Mouse (Mus musculus): ENCODE results near the gene Vipr1. TPM values are rescaled to one million over a fixed set of nuclear protein-coding genes. Genes with fewer than 3 reads are reported as not detected.

The Vipr1 gene
- total and polyA plus RNA-seq, 3 experiments = 0.08 to 0.11 TPM; not detected in 1

- in situ Hi-C loops (cut with MboI; ENCODE audit: low pct_ligation_motif_present, low pct_unique_long_range_greater_than_20kb, low sequenced_read_pairs) (no loop called here), dilution Hi-C loops (cut with MboI; ENCODE audit: extremely low pct_ligation_motif_present, extremely low pct_unique_long_range_greater_than_20kb, low sequenced_read_pairs) (no loop called here)
- no peak for DNase-seq (ENCODE audit: extremely low read depth)
- H3K4me1 ChIP-seq (ENCODE audit: control insufficient read depth in 1 of 2, insufficient read depth in 2 of 2) = no peaks in the 10 kb centered on the region
- H3K79me2 ChIP-seq (replicated peaks; ENCODE audit: control insufficient read depth, extremely low read depth, insufficient read depth, poor library complexity, severe bottlenecking) = no peaks in the 10 kb centered on the region
- TF ChIP-seq NELFE (IDR thresholded peaks at IDR 0.05; ENCODE audit: low read depth, low read length) = no peak
- no peak for TF ChIP-seq TBP (conservative IDR thresholded peaks at IDR 0.05; ENCODE audit: low read depth, low read length)
- no peak for TF ChIP-seq JUND (conservative IDR thresholded peaks at IDR 0.05; ENCODE audit: low read depth, low read length)
- TF ChIP-seq TCF12 (IDR thresholded peaks at IDR 0.05; ENCODE audit: low read depth, low read length) = no peak
- no peak for TF ChIP-seq CHD1 (IDR thresholded peaks at IDR 0.05; ENCODE audit: low read depth, low read length)
- no peak for TF ChIP-seq BHLHE40 (IDR thresholded peaks at IDR 0.05; ENCODE audit: low read depth, low read length)
- no peak for TF ChIP-seq NRF1 (IDR thresholded peaks at IDR 0.05; ENCODE audit: low read depth, low read length)
- no peak for TF ChIP-seq USF2 (conservative IDR thresholded peaks at IDR 0.05; ENCODE audit: low read depth, low read length)
- TF ChIP-seq MXI1 (IDR thresholded peaks at IDR 0.05; ENCODE audit: low read depth, low read length) = no peak
- TF ChIP-seq RAD21 (IDR thresholded peaks at IDR 0.05; ENCODE audit: low read depth, low read length) = no peak
- no peak for TF ChIP-seq PAX5 (IDR thresholded peaks at IDR 0.05; ENCODE audit: low read length)
- no peak for TF ChIP-seq CTCF (conservative IDR thresholded peaks at IDR 0.05 in 1 of 2, IDR thresholded peaks at IDR 0.05 in 1 of 2; ENCODE audit: low read depth in 2 of 2, low read length in 2 of 2)
- TF ChIP-seq HCFC1 (IDR thresholded peaks at IDR 0.05; ENCODE audit: low read depth, low read length) = no peak
- H3K4me2 ChIP-seq (ENCODE audit: insufficient read depth, low read depth, poor library complexity, severe bottlenecking) = no peak overlapping the region
- H3K27me3 ChIP-seq (replicated peaks) = no peaks in the 10 kb centered on the region
- H3K27ac ChIP-seq (ENCODE audit: insufficient read depth, low read depth) = no peak overlapping the region
- peaks cover 0 to 38% of the 10 kb centered on the region in 2 experiments for H3K36me3 ChIP-seq (replicated peaks in 1 of 2; ENCODE audit: control insufficient read depth in 1 of 2, insufficient read depth in 1 of 2, low read length in 1 of 2)
- peaks cover 2% of the 10 kb centered on the region for H3K9me3 ChIP-seq (replicated peaks; ENCODE audit: low read length)
- no peak overlapping the region for H3K4me3 ChIP-seq (replicated peaks in 1 of 3; ENCODE audit: low read depth in 2 of 3, low read length in 2 of 3, poor library complexity in 1 of 3)
- H3K9ac ChIP-seq (ENCODE audit: insufficient read depth, low read depth) = no peak overlapping the region
Measured at GRCm38 (mm10) chr9:121694736-121695135, 52.2 kb downstream of the Vipr1 start.

DNA sequence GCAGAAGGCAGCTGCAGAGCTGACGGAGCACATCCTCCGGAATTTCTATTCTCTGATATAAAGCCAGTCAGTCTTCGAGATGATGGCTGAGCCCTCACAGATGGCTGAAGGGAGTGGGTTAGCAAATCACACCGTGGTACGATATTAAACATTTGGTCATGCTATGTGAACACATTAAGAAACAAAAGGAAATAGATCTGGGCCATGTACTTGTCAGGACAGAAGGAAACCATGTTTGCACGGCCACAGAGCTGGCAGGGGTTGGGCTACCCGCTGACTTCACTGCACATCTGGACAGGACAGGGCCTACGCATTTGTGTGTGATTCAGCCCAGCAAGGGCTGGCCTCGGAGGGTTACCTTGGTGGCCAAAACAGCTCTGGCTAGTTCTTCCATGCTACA is 54.1 kb downstream of the Vipr1 start:
- in situ Hi-C loops (cut with MboI; ENCODE audit: low pct_ligation_motif_present, low pct_unique_long_range_greater_than_20kb, low sequenced_read_pairs) (no loop called here), dilution Hi-C loops (cut with MboI; ENCODE audit: extremely low pct_ligation_motif_present, extremely low pct_unique_long_range_greater_than_20kb, low sequenced_read_pairs) (no loop called here)

More for the DNA sequence above, 54.1 kb downstream of the Vipr1 start:
- Histone ChIP-seq H3K27ac (ENCODE audit: insufficient read depth, low read depth) (no peak overlapping the region), H3K4me3 (replicated peaks in 1 of 3; ENCODE audit: low read depth in 2 of 3, low read length in 2 of 3, poor library complexity in 1 of 3) (no peak overlapping the region), H3K79me2 (replicated peaks; ENCODE audit: control insufficient read depth, extremely low read depth, insufficient read depth, poor library complexity, severe bottlenecking) (no peaks in the 10 kb centered on the region), H3K36me3 (replicated peaks in 1 of 2; ENCODE audit: control insufficient read depth in 1 of 2, insufficient read depth in 1 of 2, low read length in 1 of 2) (peaks cover 0 to 27% of the 10 kb centered on the region in 2 experiments), H3K27me3 (replicated peaks) (no peaks in the 10 kb centered on the region), H3K9ac (ENCODE audit: insufficient read depth, low read depth) (no peak overlapping the region), H3K4me2 (ENCODE audit: insufficient read depth, low read depth, poor library complexity, severe bottlenecking) (no peak overlapping the region), H3K4me1 (ENCODE audit: control insufficient read depth in 1 of 2, insufficient read depth in 2 of 2) (no peaks in the 10 kb centered on the region), H3K9me3 (replicated peaks; ENCODE audit: low read length) (peaks cover 2% of the 10 kb centered on the region)
- TF ChIP-seq MXI1 (IDR thresholded peaks at IDR 0.05; ENCODE audit: low read depth, low read length) (no peak), EP300 (IDR thresholded peaks at IDR 0.05; ENCODE audit: low read length) (no peak), BHLHE40 (IDR thresholded peaks at IDR 0.05; ENCODE audit: low read depth, low read length) (no peak), KAT2A (IDR thresholded peaks at IDR 0.05; ENCODE audit: insufficient replicate concordance, low read length) (no peak), ZKSCAN1 (IDR thresholded peaks at IDR 0.05; ENCODE audit: borderline replicate concordance, low read depth, low read length) (no peak), CHD2 (IDR thresholded peaks at IDR 0.05; ENCODE audit: low read length) (no peak), MEF2A (IDR thresholded peaks at IDR 0.05; ENCODE audit: borderline replicate concordance, low read depth, low read length) (no peak), USF1 (IDR thresholded peaks at IDR 0.05; ENCODE audit: low read depth, low read length) (no peak), TCF12 (IDR thresholded peaks at IDR 0.05; ENCODE audit: low read depth, low read length) (no peak), SMC3 (IDR thresholded peaks at IDR 0.05; ENCODE audit: low read depth, low read length) (no peak), CHD1 (IDR thresholded peaks at IDR 0.05; ENCODE audit: low read depth, low read length) (no peak), ETS1 (conservative IDR thresholded peaks at IDR 0.05; ENCODE audit: low read depth, low read length) (no peak), PAX5 (IDR thresholded peaks at IDR 0.05; ENCODE audit: low read length) (no peak), HCFC1 (IDR thresholded peaks at IDR 0.05; ENCODE audit: low read depth, low read length) (no peak), ZNF384 (IDR thresholded peaks at IDR 0.05; ENCODE audit: low read depth, low read length) (no peak), RAD21 (IDR thresholded peaks at IDR 0.05; ENCODE audit: low read depth, low read length) (no peak), UBTF (IDR thresholded peaks at IDR 0.05; ENCODE audit: low read depth, low read length) (no peak)
- no peak for DNase-seq (ENCODE audit: extremely low read depth)
